Mouse (Mus musculus) neural tube, embryonic 13.5 days (tissue): Measurements from ENCODE around the gene Acss1. TPM values are rescaled to one million over a fixed set of nuclear protein-coding genes. Genes with fewer than 3 reads are reported as not detected.
A peak's percentile ranks its signal among the peaks of the same experiment; 100 is the strongest.

ENCODE experiments used
- ATAC-seq: fragments of 200-750 bp; cut with Nextera tagmentation; 2 replicates; pipeline ENCODE4 v1.8.0; 2017; ENCODE audit warnings: low read depth, mild to moderate bottlenecking, moderate TSS enrichment, moderate library complexity
- H3K27ac ChIP-seq: fragments of 300-500 bp; sonication (generic); replicated peaks from 2 replicates; pipeline ENCODE4 v1.5.1; 2015; ENCODE audit warnings: moderate library complexity, mild to moderate bottlenecking, inconsistent platforms
- H3K27me3 ChIP-seq: fragments of 300-500 bp; sonication (generic); 2 replicates; pipeline ENCODE4 v1.6.1; 2015; ENCODE audit warnings: mild to moderate bottlenecking, inconsistent platforms
- H3K36me3 ChIP-seq: fragments of 300-500 bp; sonication (generic); 2 replicates; pipeline ENCODE4 v1.6.1; 2015; ENCODE audit warnings: mild to moderate bottlenecking, inconsistent platforms
- H3K4me1 ChIP-seq: fragments of 300-500 bp; sonication (generic); replicated peaks from 2 replicates; pipeline ENCODE4 v1.6.1; 2015; ENCODE audit warnings: inconsistent platforms
- H3K4me2 ChIP-seq: fragments of 300-500 bp; sonication (generic); 2 replicates; pipeline ENCODE4 v1.6.1; 2015; ENCODE audit warnings: inconsistent platforms, mild to moderate bottlenecking, moderate library complexity
- H3K4me3 ChIP-seq: fragments of 300-500 bp; sonication (generic); 2 replicates; pipeline ENCODE4 v1.5.1; 2015; ENCODE audit warnings: mild to moderate bottlenecking, inconsistent platforms
- H3K9ac ChIP-seq: fragments of 300-500 bp; sonication (generic); 2 replicates; pipeline ENCODE4 v1.6.1; 2015; ENCODE audit warnings: moderate library complexity, mild to moderate bottlenecking, inconsistent platforms
- H3K9me3 ChIP-seq: fragments of 300-500 bp; sonication (generic); 2 replicates; pipeline ENCODE4 v1.6.1; 2016; ENCODE audit warnings: inconsistent platforms
- WGBS: fragments of 180-500 bp; shearing (Covaris S2); methylation state at CpG from one replicate; pipeline ENCODE4 v1.1.7; 2015; 5-methylcytosine and 5-hydroxymethylcytosine counted together
- polyA plus RNA-seq: library from polyadenylated mRNA; unstranded; fragments of >200 nt; fragmentation: Nextera tagmentation; extraction: Ambion mirVana; gene quantifications from 2 replicates; pipeline ENCODE4 v1.2.1, GENCODE M21; 2015

The Acss1 gene
- polyA plus RNA-seq, 1 experiment from 2014 or later: 18.4 TPM

- Histone ChIP-seq H3K4me3 (no peak overlapping the region), H3K36me3 (no peaks in the 10 kb centered on the region), H3K27ac (no peak overlapping the region), H3K27me3 (peaks cover 37% of the 10 kb centered on the region), H3K9ac (no peak overlapping the region), H3K9me3 (no peaks in the 10 kb centered on the region), H3K4me2 (no peak overlapping the region), H3K4me1 (no peaks in the 10 kb centered on the region)
- no peak for ATAC-seq
- 29% methylated on average over 1 of the region's 1 CpGs for WGBS
Observed at GRCm38 (mm10) chr2:150675525-150675924, 7.2 kb upstream of the Acss1 start.

- H3K4me2 ChIP-seq: no peak overlapping the region
- 6% methylated on average over 2 of the region's 2 CpGs for WGBS
- peaks cover 39% of the 10 kb centered on the region for H3K27me3 ChIP-seq
- no peaks in the 10 kb centered on the region for H3K36me3 ChIP-seq
- no peaks in the 10 kb centered on the region for H3K9me3 ChIP-seq
- H3K4me3 ChIP-seq: no peak overlapping the region
- peak; percentile 84; the same call in 1 of the 2 replicates for ATAC-seq
- no peak overlapping the region for H3K27ac ChIP-seq
- no peaks in the 10 kb centered on the region for H3K4me1 ChIP-seq
- H3K9ac ChIP-seq: no peak overlapping the region
Observed at GRCm38 (mm10) chr2:150674900-150675299, 6.6 kb upstream of the Acss1 start.

GRCm38 (mm10) chr2:150673929-150674328 is 5.6 kb upstream of the Acss1 start:
- H3K27me3 ChIP-seq: peaks cover 36% of the 10 kb centered on the region
- no peak overlapping the region for H3K4me3 ChIP-seq
- no peak overlapping the region for H3K27ac ChIP-seq
- no peak overlapping the region for H3K9ac ChIP-seq
- no peaks in the 10 kb centered on the region for H3K4me1 ChIP-seq
- 87% methylated on average over 11 of the region's 11 CpGs for WGBS
- no peak overlapping the region for H3K4me2 ChIP-seq
- no peak for ATAC-seq
- H3K9me3 ChIP-seq: no peaks in the 10 kb centered on the region
- H3K36me3 ChIP-seq: no peaks in the 10 kb centered on the region

- Histone ChIP-seq H3K4me3 (no peak overlapping the region), H3K4me1 (peaks cover 18% of the 10 kb centered on the region), H3K27me3 (peaks cover 30% of the 10 kb centered on the region), H3K36me3 (no peaks in the 10 kb centered on the region), H3K9ac (no peak overlapping the region), H3K9me3 (no peaks in the 10 kb centered on the region), H3K27ac (no peak overlapping the region), H3K4me2 (no peak overlapping the region)
- ATAC-seq: no peak
- 82% methylated on average over 8 of the region's 8 CpGs for WGBS
Observed at GRCm38 (mm10) chr2:150671609-150672290, 3.5 kb upstream of the Acss1 start.

- 82% methylated on average over 1 of the region's 1 CpGs for WGBS
- H3K4me1 ChIP-seq: peaks cover 24% of the 10 kb centered on the region
- H3K9me3 ChIP-seq: no peaks in the 10 kb centered on the region
Observed at GRCm38 (mm10) chr2:150670926-150671325, 2.6 kb upstream of the Acss1 start.

GRCm38 (mm10) chr2:150669454-150670045 is 1.2 kb upstream of the Acss1 start:
- Histone ChIP-seq H3K9ac (no peak overlapping the region), H3K27me3 (peaks cover 23% of the 10 kb centered on the region), H3K4me3 (no peak overlapping the region), H3K4me2 (no peak overlapping the region), H3K27ac (no peak overlapping the region), H3K4me1 (peaks cover 37% of the 10 kb centered on the region), H3K36me3 (no peaks in the 10 kb centered on the region), H3K9me3 (no peaks in the 10 kb centered on the region)
- no peak for ATAC-seq
- WGBS: 83% methylated on average over 2 of the region's 2 CpGs

More at GRCm38 (mm10) chr2:150670926-150671325, 2.6 kb upstream of the Acss1 start:
- Histone ChIP-seq H3K27me3 (peaks cover 24% of the 10 kb centered on the region), H3K4me3 (no peak overlapping the region), H3K4me2 (no peak overlapping the region), H3K27ac (no peak overlapping the region), H3K36me3 (no peaks in the 10 kb centered on the region), H3K9ac (no peak overlapping the region)
- no peak for ATAC-seq

GRCm38 (mm10) chr2:150668956-150669355 is 656 bp upstream of the Acss1 start:
- Histone ChIP-seq H3K4me3 (no peak overlapping the region), H3K4me1 (peaks cover 40% of the 10 kb centered on the region), H3K9me3 (no peaks in the 10 kb centered on the region), H3K36me3 (no peaks in the 10 kb centered on the region), H3K9ac (no peak overlapping the region), H3K27me3 (peaks cover 23% of the 10 kb centered on the region), H3K27ac (no peak overlapping the region), H3K4me2 (peak overlapping the region; percentile 83; the same call in 1 of the 2 replicates)
- 78% methylated on average over 5 of the region's 5 CpGs for WGBS
- ATAC-seq: no peak

- Histone ChIP-seq H3K4me3 (peak overlapping the region; percentile 60), H3K27ac (peak overlapping the region; percentile 73), H3K36me3 (no peaks in the 10 kb centered on the region), H3K9me3 (no peaks in the 10 kb centered on the region), H3K27me3 (peaks cover 22% of the 10 kb centered on the region), H3K9ac (peak overlapping the region; percentile 79), H3K4me1 (peaks cover 53% of the 10 kb centered on the region), H3K4me2 (peak overlapping the region; percentile 83)
- 4% methylated on average over 17 of the region's 17 CpGs for WGBS
- peak; percentile 60 for ATAC-seq
Observed at GRCm38 (mm10) chr2:150667065-150667819, 1.1 kb downstream of the Acss1 start.

GRCm38 (mm10) chr2:150666723-150667064 is 1.6 kb downstream of the Acss1 start:
- Histone ChIP-seq H3K36me3 (no peaks in the 10 kb centered on the region), H3K4me2 (peak overlapping the region; percentile 83), H3K27me3 (peaks cover 18% of the 10 kb centered on the region), H3K4me1 (peaks cover 53% of the 10 kb centered on the region), H3K4me3 (peak overlapping the region; percentile 60), H3K27ac (0 out of 2 replicates have a peak overlapping the region, but pooled peaks have one; percentile 73), H3K9me3 (no peaks in the 10 kb centered on the region), H3K9ac (peak overlapping the region; percentile 79)
- ATAC-seq: no peak
- WGBS: 48% methylated on average over 7 of the region's 7 CpGs

- peaks cover 18% of the 10 kb centered on the region for H3K27me3 ChIP-seq
- H3K4me1 ChIP-seq: peaks cover 53% of the 10 kb centered on the region
- peak overlapping the region; percentile 83 for H3K4me2 ChIP-seq
- no peaks in the 10 kb centered on the region for H3K36me3 ChIP-seq
- H3K9me3 ChIP-seq: no peaks in the 10 kb centered on the region
- H3K9ac ChIP-seq: no peak overlapping the region
- no peak for ATAC-seq
- H3K4me3 ChIP-seq: peak overlapping the region; percentile 9; the same call in 1 of the 2 replicates
- WGBS: 52% methylated on average over 10 of the region's 10 CpGs
- H3K27ac ChIP-seq: no peak overlapping the region
Observed at GRCm38 (mm10) chr2:150665534-150666451, 2.5 kb downstream of the Acss1 start.

- 33% methylated on average over 2 of the region's 2 CpGs for WGBS
Observed at GRCm38 (mm10) chr2:150665006-150665405, 3.3 kb downstream of the Acss1 start.

More at GRCm38 (mm10) chr2:150665006-150665405, 3.3 kb downstream of the Acss1 start:
- no peak for ATAC-seq
- Histone ChIP-seq H3K27ac (no peak overlapping the region), H3K36me3 (no peaks in the 10 kb centered on the region), H3K4me2 (peak overlapping the region; percentile 83), H3K9me3 (no peaks in the 10 kb centered on the region), H3K27me3 (peaks cover 17% of the 10 kb centered on the region), H3K4me3 (no peak overlapping the region), H3K9ac (no peak overlapping the region), H3K4me1 (peaks cover 53% of the 10 kb centered on the region)
